Mouse (Mus musculus) ES-Bruce4 (cell line): Measurements from ENCODE around the gene Far1. TPM values are rescaled to one million over a fixed set of nuclear protein-coding genes. Genes with fewer than 3 reads are reported as not detected.
A peak's percentile ranks its signal among the peaks of the same experiment; 100 is the strongest.

ENCODE experiments used
- H3K27ac ChIP-seq: 2 replicates; pipeline ENCODE4 v1.5.1; 2012; ENCODE audit warnings: low read length, inconsistent platforms; ENCODE audit not compliant: insufficient read depth
- H3K27me3 ChIP-seq: 2 replicates; pipeline ENCODE4 v1.6.1; 2012; ENCODE audit warnings: mild to moderate bottlenecking, low read length, inconsistent platforms; ENCODE audit not compliant: control insufficient read depth, poor library complexity, insufficient read depth, severe bottlenecking
- H3K36me3 ChIP-seq: 2 replicates; pipeline ENCODE4 v1.6.1; 2012; ENCODE audit warnings: inconsistent platforms, mild to moderate bottlenecking, low read length, moderate library complexity; ENCODE audit not compliant: control insufficient read depth, poor library complexity, insufficient read depth, severe bottlenecking
- H3K4me1 ChIP-seq: one replicate; pipeline ENCODE4 v1.8.1; 2011; ENCODE audit warnings: low read length; ENCODE audit not compliant: control insufficient read depth, insufficient read depth
- H3K4me3 ChIP-seq: 2 replicates; pipeline ENCODE4 v1.5.1; 2011; ENCODE audit warnings: low read depth, mild to moderate bottlenecking, low read length
- H3K9ac ChIP-seq: 2 replicates; pipeline ENCODE4 v1.6.1; 2012; ENCODE audit warnings: low read depth, mild to moderate bottlenecking, inconsistent platforms; ENCODE audit not compliant: poor library complexity, severe bottlenecking
- H3K9me3 ChIP-seq: replicated peaks from 2 replicates; pipeline ENCODE4 v1.6.1; 2012; ENCODE audit warnings: mild to moderate bottlenecking, low read length, inconsistent platforms; ENCODE audit not compliant: control insufficient read depth, poor library complexity, insufficient read depth, severe bottlenecking
- CTCF ChIP-seq: IDR thresholded peaks from one replicate; pipeline ENCODE4 v1.8.1; 2011; ENCODE audit warnings: low read depth, low read length
- EP300 ChIP-seq: IDR thresholded peaks from 2 replicates; pipeline ENCODE4 v1.6.1; 2011; ENCODE audit warnings: low read depth, low read length; ENCODE audit not compliant: insufficient read depth
- POLR2A ChIP-seq: IDR thresholded peaks from one replicate; pipeline ENCODE4 v1.8.1; 2011; ENCODE audit warnings: low read length; ENCODE audit not compliant: insufficient read depth
- polyA plus RNA-seq: library from polyadenylated mRNA; stranded (reverse); fragments of >200 nt; gene quantifications from 2 replicates; pipeline ENCODE4 v1.2.4, GENCODE M21; 2011; ENCODE audit warnings: low read depth; ENCODE audit not compliant: missing spikeins, insufficient read depth, insufficient read length

Far1 gene
- 115 and 117 TPM in 2 replicates for polyA plus RNA-seq

DNA sequence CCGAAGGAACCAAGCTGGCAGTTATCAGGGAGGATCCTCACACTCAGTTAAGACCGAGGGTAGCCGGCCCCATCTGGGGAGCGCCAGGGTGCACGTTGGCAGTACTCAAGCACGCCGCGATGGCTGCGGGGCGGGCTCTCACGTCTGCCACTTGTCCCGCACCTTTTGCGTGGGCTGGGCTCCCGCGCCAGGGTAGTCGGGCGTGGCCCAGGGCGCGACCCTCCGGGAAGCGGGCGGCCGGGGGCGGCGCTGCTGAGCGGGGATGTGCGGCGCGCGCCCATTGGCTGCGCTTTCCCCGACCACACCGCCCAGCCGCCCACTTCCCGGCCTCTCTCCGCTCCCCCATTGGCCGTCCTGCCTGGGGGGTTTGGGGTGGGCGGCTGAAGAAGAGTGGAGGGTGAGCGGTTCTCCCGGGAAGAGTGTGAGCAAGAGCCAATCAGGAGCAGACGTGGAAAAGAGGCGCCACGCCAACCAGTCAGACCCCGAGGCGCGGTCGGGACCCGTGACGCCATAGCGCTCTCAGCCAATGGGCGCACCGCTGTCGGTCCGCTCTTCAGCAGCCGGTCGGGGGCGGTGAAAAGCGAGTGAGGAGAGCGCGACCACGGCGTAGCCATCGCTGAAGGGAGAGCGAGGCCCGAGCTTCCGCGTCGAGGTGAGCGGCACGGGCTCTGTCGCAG, at the start of gene Far1:
Far1 (plus strand) TSS at position 549 of the 677 bp plus-strand sequence.
- no peaks in the 10 kb centered on the region for H3K27me3 ChIP-seq
- peak within 1 kb of the TSS; percentile 86 for H3K4me3 ChIP-seq
- peak; percentile 69 for TF ChIP-seq POLR2A
- peak; percentile 13 for TF ChIP-seq CTCF
- TF ChIP-seq EP300, result no peak
- no peaks in the 10 kb centered on the region for H3K4me1 ChIP-seq
- no peaks in the 10 kb centered on the region for H3K36me3 ChIP-seq
- no peaks in the 10 kb centered on the region for H3K9me3 ChIP-seq
- H3K27ac ChIP-seq, result no peak within 1 kb of the TSS
- H3K9ac ChIP-seq, result peak within 1 kb of the TSS; percentile 74

GRCm38 (mm10) chr7:113468345-113468744, 45.3 kb upstream of the Far1 start:
- no peak overlapping the region for H3K27ac ChIP-seq
- H3K9ac ChIP-seq, result no peak overlapping the region
- H3K27me3 ChIP-seq, result no peaks in the 10 kb centered on the region
- H3K9me3 ChIP-seq, result no peaks in the 10 kb centered on the region
- TF ChIP-seq EP300 (no peak), POLR2A (no peak), CTCF (no peak)
- no peak overlapping the region for H3K4me3 ChIP-seq
- H3K4me1 ChIP-seq, result no peaks in the 10 kb centered on the region
- H3K36me3 ChIP-seq, result no peaks in the 10 kb centered on the region

DNA sequence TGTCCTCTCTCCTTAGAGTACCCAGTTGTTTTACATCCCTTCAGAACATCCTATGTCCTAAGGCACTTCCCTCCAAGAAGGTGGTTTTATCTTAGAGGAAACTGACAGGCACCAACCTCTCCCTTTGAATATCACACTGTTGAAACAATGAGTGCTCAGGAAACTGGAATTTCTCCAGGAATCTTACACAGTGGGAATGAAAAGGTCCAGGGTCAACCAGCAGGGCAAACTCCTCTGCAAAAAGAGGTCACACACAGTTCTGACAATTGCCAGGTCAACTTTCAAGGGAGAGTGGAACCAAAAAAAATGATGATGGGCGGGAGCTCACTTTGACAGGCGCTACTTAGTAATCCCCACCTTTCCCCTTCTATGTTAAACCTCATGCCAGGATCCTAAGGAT, 43.0 kb upstream of the Far1 start:
- Histone ChIP-seq H3K27me3 (no peaks in the 10 kb centered on the region), H3K36me3 (no peaks in the 10 kb centered on the region), H3K27ac (no peak overlapping the region), H3K4me1 (no peaks in the 10 kb centered on the region), H3K9ac (no peak overlapping the region), H3K4me3 (no peak overlapping the region), H3K9me3 (no peaks in the 10 kb centered on the region)
- TF ChIP-seq CTCF (no peak), POLR2A (no peak), EP300 (no peak)

GRCm38 (mm10) chr7:113471653-113472052, 42.0 kb upstream of the Far1 start:
- H3K9me3 ChIP-seq, result no peaks in the 10 kb centered on the region
- H3K27ac ChIP-seq, result no peak overlapping the region
- H3K4me3 ChIP-seq, result no peak overlapping the region
- H3K4me1 ChIP-seq, result no peaks in the 10 kb centered on the region
- no peak overlapping the region for H3K9ac ChIP-seq
- TF ChIP-seq EP300 (no peak), CTCF (no peak), POLR2A (no peak)
- no peaks in the 10 kb centered on the region for H3K27me3 ChIP-seq
- H3K36me3 ChIP-seq, result no peaks in the 10 kb centered on the region

DNA sequence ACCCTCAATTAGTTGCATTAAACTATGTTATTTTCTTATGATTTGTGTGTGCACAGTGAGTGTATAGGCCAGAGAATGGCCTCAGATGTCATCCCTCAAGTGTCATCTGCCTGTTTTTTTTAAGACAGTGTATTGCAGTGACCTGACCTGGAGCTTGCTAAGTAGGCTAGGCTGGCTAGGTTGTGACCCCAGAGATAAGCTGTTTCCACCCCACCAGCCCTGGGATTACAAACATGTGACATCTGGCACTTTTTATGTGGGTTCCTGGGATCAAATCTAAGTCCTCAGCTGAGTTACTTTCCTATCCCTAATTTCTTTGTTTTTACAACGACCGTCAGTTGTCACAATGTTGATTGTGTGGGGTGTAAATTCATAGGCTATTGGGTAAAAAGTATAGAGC, 17.8 kb upstream of the Far1 start:
- no peaks in the 10 kb centered on the region for H3K4me1 ChIP-seq
- H3K4me3 ChIP-seq, result no peak overlapping the region
- H3K9ac ChIP-seq, result no peak overlapping the region
- no peak overlapping the region for H3K27ac ChIP-seq
- no peaks in the 10 kb centered on the region for H3K36me3 ChIP-seq
- H3K27me3 ChIP-seq, result no peaks in the 10 kb centered on the region
- TF ChIP-seq CTCF, result no peak
- no peak for TF ChIP-seq EP300
- TF ChIP-seq POLR2A, result no peak
- no peaks in the 10 kb centered on the region for H3K9me3 ChIP-seq

DNA sequence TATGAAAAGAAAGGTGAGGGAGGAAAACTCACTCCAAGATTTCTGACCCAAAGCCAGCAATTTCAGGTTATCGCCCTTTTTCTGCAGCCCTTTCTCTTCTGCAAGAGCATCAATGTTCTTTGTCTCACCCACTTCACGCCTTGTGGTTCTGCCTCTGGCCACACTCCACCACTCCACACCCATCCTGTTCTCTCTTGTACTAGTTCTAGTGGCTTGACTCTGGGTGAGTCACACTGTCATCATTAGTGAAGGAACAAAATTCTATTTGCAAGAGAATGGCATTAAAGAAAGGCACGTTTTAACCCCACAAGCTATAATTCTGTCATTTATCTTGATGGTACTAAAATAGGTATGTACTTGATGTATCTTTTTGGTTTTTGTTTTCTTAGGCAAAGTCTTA, 15.2 kb upstream of the Far1 start:
- no peaks in the 10 kb centered on the region for H3K4me1 ChIP-seq
- TF ChIP-seq POLR2A (no peak), CTCF (no peak), EP300 (no peak)
- no peaks in the 10 kb centered on the region for H3K9me3 ChIP-seq
- H3K4me3 ChIP-seq, result no peak overlapping the region
- H3K27ac ChIP-seq, result no peak overlapping the region
- H3K36me3 ChIP-seq, result no peaks in the 10 kb centered on the region
- H3K9ac ChIP-seq, result no peak overlapping the region
- H3K27me3 ChIP-seq, result no peaks in the 10 kb centered on the region
